Mouse (Mus musculus) ES-Bruce4 (cell line): ENCODE data around the gene Tmem108. TPM values are rescaled to one million over a fixed set of nuclear protein-coding genes. Genes with fewer than 3 reads are reported as not detected.

ENCODE experiments used
- H3K27ac ChIP-seq: 2 replicates; pipeline ENCODE4 v1.5.1; 2012; ENCODE audit warnings: low read length, inconsistent platforms; ENCODE audit not compliant: insufficient read depth
- H3K27me3 ChIP-seq: 2 replicates; pipeline ENCODE4 v1.6.1; 2012; ENCODE audit warnings: mild to moderate bottlenecking, low read length, inconsistent platforms; ENCODE audit not compliant: control insufficient read depth, poor library complexity, insufficient read depth, severe bottlenecking
- H3K36me3 ChIP-seq: 2 replicates; pipeline ENCODE4 v1.6.1; 2012; ENCODE audit warnings: inconsistent platforms, mild to moderate bottlenecking, low read length, moderate library complexity; ENCODE audit not compliant: control insufficient read depth, poor library complexity, insufficient read depth, severe bottlenecking
- H3K4me1 ChIP-seq: one replicate; pipeline ENCODE4 v1.8.1; 2011; ENCODE audit warnings: low read length; ENCODE audit not compliant: control insufficient read depth, insufficient read depth
- H3K4me3 ChIP-seq: 2 replicates; pipeline ENCODE4 v1.5.1; 2011; ENCODE audit warnings: low read depth, mild to moderate bottlenecking, low read length
- H3K9ac ChIP-seq: 2 replicates; pipeline ENCODE4 v1.6.1; 2012; ENCODE audit warnings: low read depth, mild to moderate bottlenecking, inconsistent platforms; ENCODE audit not compliant: poor library complexity, severe bottlenecking
- H3K9me3 ChIP-seq: replicated peaks from 2 replicates; pipeline ENCODE4 v1.6.1; 2012; ENCODE audit warnings: mild to moderate bottlenecking, low read length, inconsistent platforms; ENCODE audit not compliant: control insufficient read depth, poor library complexity, insufficient read depth, severe bottlenecking
- CTCF ChIP-seq: IDR thresholded peaks from one replicate; pipeline ENCODE4 v1.8.1; 2011; ENCODE audit warnings: low read depth, low read length
- EP300 ChIP-seq: IDR thresholded peaks from 2 replicates; pipeline ENCODE4 v1.6.1; 2011; ENCODE audit warnings: low read depth, low read length; ENCODE audit not compliant: insufficient read depth
- POLR2A ChIP-seq: IDR thresholded peaks from one replicate; pipeline ENCODE4 v1.8.1; 2011; ENCODE audit warnings: low read length; ENCODE audit not compliant: insufficient read depth
- polyA plus RNA-seq: library from polyadenylated mRNA; stranded (reverse); fragments of >200 nt; gene quantifications from 2 replicates; pipeline ENCODE4 v1.2.4, GENCODE M21; 2011; ENCODE audit warnings: low read depth; ENCODE audit not compliant: missing spikeins, insufficient read depth, insufficient read length

Tmem108 gene
- polyA plus RNA-seq, 1 experiment, result 2.1 TPM

- no peak overlapping the region for H3K4me3 ChIP-seq
- TF ChIP-seq EP300 (no peak), CTCF (no peak), POLR2A (no peak)
- H3K27ac ChIP-seq, result no peak overlapping the region
These were observed 197.6 kb downstream of the Tmem108 start for GRCm38 (mm10) chr9:103563864-103564610.

GRCm38 (mm10) chr9:103562063-103562462 lies 199.6 kb downstream of the Tmem108 start:
- H3K9ac ChIP-seq, result no peak overlapping the region
- no peaks in the 10 kb centered on the region for H3K27me3 ChIP-seq
- H3K27ac ChIP-seq, result no peak overlapping the region
- H3K9me3 ChIP-seq, result no peaks in the 10 kb centered on the region
- H3K36me3 ChIP-seq, result no peaks in the 10 kb centered on the region
- TF ChIP-seq POLR2A (no peak), EP300 (no peak), CTCF (no peak)
- no peak overlapping the region for H3K4me3 ChIP-seq
- no peaks in the 10 kb centered on the region for H3K4me1 ChIP-seq

More at GRCm38 (mm10) chr9:103563864-103564610, 197.6 kb downstream of the Tmem108 start:
- Histone ChIP-seq H3K9ac (no peak overlapping the region), H3K27me3 (no peaks in the 10 kb centered on the region), H3K9me3 (no peaks in the 10 kb centered on the region), H3K4me1 (no peaks in the 10 kb centered on the region), H3K36me3 (no peaks in the 10 kb centered on the region)

- Histone ChIP-seq H3K27ac (no peak overlapping the region), H3K4me3 (no peak overlapping the region), H3K9ac (no peak overlapping the region), H3K4me1 (no peaks in the 10 kb centered on the region), H3K9me3 (no peaks in the 10 kb centered on the region), H3K36me3 (no peaks in the 10 kb centered on the region), H3K27me3 (no peaks in the 10 kb centered on the region)
- TF ChIP-seq CTCF (no peak), POLR2A (no peak), EP300 (no peak)
These were observed 202.9 kb downstream of the Tmem108 start for GRCm38 (mm10) chr9:103558741-103559140.

GRCm38 (mm10) chr9:103558240-103558639 lies 203.4 kb downstream of the Tmem108 start:
- Histone ChIP-seq H3K27me3 (no peaks in the 10 kb centered on the region), H3K27ac (no peak overlapping the region)

GRCm38 (mm10) chr9:103557085-103557484 lies 204.6 kb downstream of the Tmem108 start:
- Histone ChIP-seq H3K4me1 (no peaks in the 10 kb centered on the region), H3K4me3 (no peak overlapping the region), H3K9me3 (no peaks in the 10 kb centered on the region), H3K36me3 (no peaks in the 10 kb centered on the region), H3K27me3 (no peaks in the 10 kb centered on the region), H3K27ac (no peak overlapping the region), H3K9ac (no peak overlapping the region)
- TF ChIP-seq CTCF (no peak), POLR2A (no peak), EP300 (no peak)

More at GRCm38 (mm10) chr9:103558240-103558639, 203.4 kb downstream of the Tmem108 start:
- Histone ChIP-seq H3K9me3 (no peaks in the 10 kb centered on the region), H3K36me3 (no peaks in the 10 kb centered on the region), H3K4me1 (no peaks in the 10 kb centered on the region), H3K4me3 (no peak overlapping the region), H3K9ac (no peak overlapping the region)
- TF ChIP-seq POLR2A, result no peak
- no peak for TF ChIP-seq CTCF
- no peak for TF ChIP-seq EP300

GRCm38 (mm10) chr9:103555334-103555733 lies 206.3 kb downstream of the Tmem108 start:
- no peaks in the 10 kb centered on the region for H3K36me3 ChIP-seq

More at GRCm38 (mm10) chr9:103555334-103555733, 206.3 kb downstream of the Tmem108 start:
- Histone ChIP-seq H3K4me1 (no peaks in the 10 kb centered on the region), H3K27me3 (no peaks in the 10 kb centered on the region), H3K9me3 (no peaks in the 10 kb centered on the region), H3K4me3 (no peak overlapping the region), H3K27ac (no peak overlapping the region), H3K9ac (no peak overlapping the region)
- TF ChIP-seq POLR2A, result no peak
- TF ChIP-seq CTCF, result no peak
- no peak for TF ChIP-seq EP300
